Mouse (Mus musculus) liver, adult 2 months (tissue): ENCODE data around the gene Adgrl3.

Source experiments
- CTCF ChIP-seq: fragments of 200-500 bp; IDR thresholded peaks from 2 replicates; pipeline ENCODE4 v1.5.1; 2011; ENCODE audit warnings: low read depth, low read length, control low read depth
- POLR2A ChIP-seq: fragments of 200-500 bp; IDR thresholded peaks from 2 replicates; pipeline ENCODE4 v1.6.1; 2011; ENCODE audit warnings: low read length, control low read depth; ENCODE audit not compliant: insufficient read depth; ENCODE audit errors: extremely low read depth

DNA sequence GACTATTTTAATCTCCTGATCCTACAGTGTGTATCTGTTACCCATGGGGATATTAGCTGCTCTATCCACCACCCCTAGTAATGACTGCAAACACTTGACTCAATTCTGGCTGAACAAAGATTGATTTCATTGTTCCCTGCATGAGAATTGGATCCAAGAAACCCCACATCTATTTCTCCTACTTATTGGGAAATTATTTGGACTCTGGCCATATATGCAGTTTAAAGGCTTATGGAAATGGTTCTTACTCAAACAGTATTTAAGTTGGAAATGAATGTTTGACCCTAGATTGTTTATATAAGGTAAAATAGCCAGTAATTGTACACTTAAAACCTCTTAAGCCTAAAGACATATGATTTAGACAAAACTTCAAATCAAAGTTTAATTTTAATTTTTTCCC lies 207.3 kb downstream of the Adgrl3 start:
- TF ChIP-seq CTCF: no peak
- no peak for TF ChIP-seq POLR2A
